Mouse (Mus musculus): ENCODE measurements around the gene 4921517D22Rik. TPM values are rescaled to one million over a fixed set of nuclear protein-coding genes. Genes with fewer than 3 reads are reported as not detected.
A peak's percentile ranks its signal among the peaks of the same experiment; 100 is the strongest.
"Not testable (repeated sequence)": the region's sequence is repeated elsewhere in the genome, so short reads cannot be mapped to it uniquely, and the experiment has no call there.

The 4921517D22Rik gene
- polyA plus RNA-seq, 1 experiment from 2014 or later = not detected

DNA sequence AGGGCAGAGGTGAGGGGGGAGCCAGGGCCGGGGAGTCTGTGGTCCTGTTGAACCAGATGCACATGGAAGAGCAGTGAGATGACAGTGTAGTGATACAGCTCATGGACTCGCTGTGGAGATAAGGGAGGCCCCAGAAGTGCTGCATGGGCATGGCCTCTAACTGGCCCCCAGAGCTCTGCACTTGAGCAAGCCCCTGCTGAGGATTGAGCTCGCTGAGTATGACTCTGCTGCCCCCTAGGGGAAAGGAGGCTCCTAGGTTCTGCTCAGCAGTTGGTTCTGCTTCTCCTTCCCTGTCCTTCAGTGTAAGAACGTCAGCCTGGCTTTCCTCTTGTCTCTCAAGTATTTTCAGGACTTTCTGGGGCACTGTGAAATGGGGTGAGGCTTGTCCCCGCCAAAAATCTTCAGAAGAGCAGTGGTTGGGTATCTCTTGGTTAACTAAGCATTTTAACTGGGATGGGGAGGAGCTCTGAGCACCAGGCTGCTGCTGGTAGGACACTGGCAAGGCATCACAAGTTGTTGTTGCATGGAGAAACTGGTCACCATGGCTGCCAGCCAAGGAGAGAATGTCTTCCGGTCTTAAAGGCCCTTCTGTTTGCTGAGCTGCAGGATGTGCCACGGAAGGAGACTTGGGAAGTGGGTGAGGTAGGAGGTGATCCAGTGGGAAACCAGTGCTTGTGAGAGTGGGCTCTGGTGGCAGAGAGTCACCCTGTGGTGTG is 34.6 kb upstream of the 4921517D22Rik start:
- no peak overlapping the region for H3K9ac ChIP-seq
- WGBS = 25% methylated on average over 7 of the region's 7 CpGs
- no peaks in the 10 kb centered on the region for H3K4me1 ChIP-seq (replicated peaks; ENCODE audit: control insufficient read depth, insufficient read depth, low read length)
- peak; percentile 77; the same call in 1 of the 2 replicates for ATAC-seq (ENCODE audit: low FRiP score)
- H3K27ac ChIP-seq = no peak overlapping the region
- no peak overlapping the region for H3K4me2 ChIP-seq (replicated peaks)
- H3K9me3 ChIP-seq (ENCODE audit: control insufficient read depth, low read length) = no peaks in the 10 kb centered on the region
- H3K36me3 ChIP-seq (replicated peaks; ENCODE audit: control insufficient read depth, insufficient read depth) = no peaks in the 10 kb centered on the region
- DNase-seq (ENCODE audit: low spot score) = peak; percentile 86
- no peaks in the 10 kb centered on the region for H3K27me3 ChIP-seq (ENCODE audit: control insufficient read depth, insufficient read depth, low read length)
- no peak overlapping the region for H3K4me3 ChIP-seq (replicated peaks; ENCODE audit: low read length)

DNA sequence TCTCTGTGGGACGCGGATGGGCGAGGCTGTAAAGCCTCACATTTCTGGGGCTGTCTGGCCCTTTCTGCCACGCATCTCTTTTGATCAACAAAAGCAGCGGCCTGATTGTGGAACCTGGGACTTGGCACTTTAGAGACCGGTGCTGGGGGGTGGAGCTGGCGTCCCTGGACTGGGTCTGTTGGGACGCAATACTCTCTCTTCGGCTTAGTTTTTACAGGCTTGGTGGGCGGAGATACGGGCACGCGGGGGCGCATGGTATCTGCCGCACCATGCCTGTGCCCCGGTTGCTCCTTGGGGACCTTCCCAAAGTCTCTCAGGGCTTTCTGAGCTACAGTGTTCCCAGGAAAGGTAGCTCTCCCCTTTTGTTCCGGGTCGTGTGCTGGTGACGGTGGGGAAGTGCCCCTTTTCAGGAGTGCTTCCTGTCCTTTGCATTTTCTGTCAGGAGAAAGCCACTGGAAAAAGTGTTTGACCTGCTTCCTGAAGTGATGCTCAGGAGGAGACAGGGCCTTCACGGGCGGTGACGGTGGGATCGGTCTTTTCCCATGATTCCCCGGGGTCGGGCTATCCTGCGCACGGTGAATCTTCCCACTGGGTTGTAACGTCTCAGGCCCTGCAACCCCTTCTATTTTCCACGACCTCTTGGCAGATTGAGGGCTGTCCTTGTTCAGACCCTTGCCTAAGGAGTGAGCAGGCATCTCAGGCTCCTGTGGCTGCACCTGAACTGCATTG is 32.4 kb upstream of the 4921517D22Rik start:
- no peak for DNase-seq (ENCODE audit: low spot score)

DNA sequence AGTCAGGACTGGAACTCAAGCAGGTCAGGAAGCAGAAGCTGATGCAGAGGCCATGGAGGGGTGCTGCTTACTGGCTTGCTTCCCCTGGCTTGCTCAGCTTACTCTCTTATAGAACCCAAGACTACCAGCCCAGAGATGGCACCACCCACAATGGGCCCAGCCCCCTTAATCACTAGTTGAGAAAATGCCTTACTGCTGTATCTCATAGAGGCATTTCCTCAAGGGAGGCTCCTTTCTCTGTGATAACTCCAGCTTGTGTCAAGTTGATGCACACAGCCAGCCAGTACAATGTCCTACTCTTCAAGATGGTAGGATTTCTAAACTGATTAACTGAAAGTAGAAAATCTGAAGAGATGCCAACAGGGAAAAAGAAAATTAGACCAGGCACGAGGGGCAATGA is 28.2 kb upstream of the 4921517D22Rik start:
- H3K36me3 ChIP-seq (replicated peaks; ENCODE audit: control insufficient read depth, insufficient read depth); DNase-seq (ENCODE audit: low spot score); H3K4me2 ChIP-seq (replicated peaks); H3K9ac ChIP-seq; H3K4me3 ChIP-seq (replicated peaks; ENCODE audit: low read length); H3K27me3 ChIP-seq (ENCODE audit: control insufficient read depth, insufficient read depth, low read length); H3K4me1 ChIP-seq (replicated peaks; ENCODE audit: control insufficient read depth, insufficient read depth, low read length); ATAC-seq (ENCODE audit: low FRiP score); H3K27ac ChIP-seq; H3K9me3 ChIP-seq (ENCODE audit: control insufficient read depth, low read length): not testable (repeated sequence)
- WGBS = 90% methylated on average over 1 of the region's 1 CpGs

More for the DNA sequence above, 32.4 kb upstream of the 4921517D22Rik start:
- no peak overlapping the region for H3K27ac ChIP-seq
- no peaks in the 10 kb centered on the region for H3K27me3 ChIP-seq (ENCODE audit: control insufficient read depth, insufficient read depth, low read length)
- H3K9ac ChIP-seq = peak overlapping the region; percentile 12; the same call in 1 of the 2 replicates
- H3K36me3 ChIP-seq (replicated peaks; ENCODE audit: control insufficient read depth, insufficient read depth) = no peaks in the 10 kb centered on the region
- WGBS = 35% methylated on average over 29 of the region's 29 CpGs
- peak overlapping the region; percentile 31 for H3K4me2 ChIP-seq (replicated peaks)
- H3K4me1 ChIP-seq (replicated peaks; ENCODE audit: control insufficient read depth, insufficient read depth, low read length) = no peaks in the 10 kb centered on the region
- H3K4me3 ChIP-seq (replicated peaks; ENCODE audit: low read length) = no peak overlapping the region
- H3K9me3 ChIP-seq (ENCODE audit: control insufficient read depth, low read length) = no peaks in the 10 kb centered on the region
- ATAC-seq (ENCODE audit: low FRiP score) = no peak

DNA sequence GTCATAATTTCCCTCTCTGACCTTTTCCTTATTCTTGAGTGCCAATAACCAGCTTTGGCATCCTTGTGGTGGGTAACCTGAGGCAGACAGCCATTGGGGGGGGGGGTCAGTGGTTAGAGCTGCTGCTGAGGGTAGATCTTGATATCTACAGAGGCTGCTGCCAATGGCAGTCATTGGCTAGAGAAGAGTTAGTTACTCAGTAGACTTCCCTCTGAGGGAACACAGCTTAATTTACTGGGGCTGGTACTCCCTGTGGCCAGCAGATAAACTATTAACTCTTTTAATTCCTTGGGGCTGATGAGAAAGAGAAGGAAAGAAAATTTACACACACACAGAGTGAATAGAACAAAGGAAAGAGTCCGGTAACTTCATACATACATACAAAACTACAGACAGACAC is 25.6 kb upstream of the 4921517D22Rik start:
- Histone ChIP-seq H3K36me3 (replicated peaks; ENCODE audit: control insufficient read depth, insufficient read depth) (no peaks in the 10 kb centered on the region), H3K4me3 (replicated peaks; ENCODE audit: low read length) (no peak overlapping the region), H3K27ac (no peak overlapping the region), H3K4me2 (replicated peaks) (no peak overlapping the region), H3K4me1 (replicated peaks; ENCODE audit: control insufficient read depth, insufficient read depth, low read length) (no peaks in the 10 kb centered on the region; the same call in 1 of the 2 replicates), H3K9ac (no peak overlapping the region), H3K9me3 (ENCODE audit: control insufficient read depth, low read length) (no peaks in the 10 kb centered on the region), H3K27me3 (ENCODE audit: control insufficient read depth, insufficient read depth, low read length) (no peaks in the 10 kb centered on the region)
- WGBS = 76% methylated on average over 1 of the region's 1 CpGs
- DNase-seq (ENCODE audit: low spot score) = no peak
- ATAC-seq (ENCODE audit: low FRiP score) = no peak

DNA sequence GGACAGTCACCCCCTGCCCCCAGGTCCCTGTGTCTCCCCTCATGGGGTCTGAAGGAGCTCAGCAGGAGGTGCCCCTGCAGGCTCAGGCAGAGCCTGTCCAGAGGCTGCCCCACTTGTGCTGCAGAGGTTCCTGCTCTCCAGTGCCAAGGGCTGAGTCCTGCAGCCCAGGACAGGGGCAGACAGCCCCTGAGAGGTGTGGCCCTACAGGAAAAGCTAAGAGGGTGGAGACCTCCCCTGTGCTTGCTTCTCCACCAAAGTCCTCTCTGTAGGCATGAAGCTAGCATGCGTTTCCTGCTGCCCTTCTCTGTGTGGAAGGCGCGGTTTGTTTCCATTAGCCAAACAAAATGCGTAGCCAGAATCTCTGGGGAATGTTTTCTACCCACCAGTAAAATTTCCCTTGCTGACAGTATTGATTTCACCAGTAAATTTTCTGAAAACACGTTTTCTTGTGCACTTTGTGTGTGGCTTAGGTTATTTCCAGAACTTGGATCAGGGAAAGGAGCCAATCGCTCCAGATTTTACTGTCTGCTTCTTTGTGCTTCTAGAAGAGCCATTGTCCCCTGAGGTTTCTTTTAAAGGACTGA is 25.0 kb upstream of the 4921517D22Rik start:
- H3K4me1 ChIP-seq (replicated peaks; ENCODE audit: control insufficient read depth, insufficient read depth, low read length); H3K27me3 ChIP-seq (ENCODE audit: control insufficient read depth, insufficient read depth, low read length); H3K4me3 ChIP-seq (replicated peaks; ENCODE audit: low read length); H3K9ac ChIP-seq; H3K27ac ChIP-seq; H3K4me2 ChIP-seq (replicated peaks); H3K36me3 ChIP-seq (replicated peaks; ENCODE audit: control insufficient read depth, insufficient read depth); ATAC-seq (ENCODE audit: low FRiP score); H3K9me3 ChIP-seq (ENCODE audit: control insufficient read depth, low read length): not testable (repeated sequence)
- 30% methylated on average over 6 of the region's 6 CpGs for WGBS
- peak; percentile 28 for DNase-seq (ENCODE audit: low spot score)

DNA sequence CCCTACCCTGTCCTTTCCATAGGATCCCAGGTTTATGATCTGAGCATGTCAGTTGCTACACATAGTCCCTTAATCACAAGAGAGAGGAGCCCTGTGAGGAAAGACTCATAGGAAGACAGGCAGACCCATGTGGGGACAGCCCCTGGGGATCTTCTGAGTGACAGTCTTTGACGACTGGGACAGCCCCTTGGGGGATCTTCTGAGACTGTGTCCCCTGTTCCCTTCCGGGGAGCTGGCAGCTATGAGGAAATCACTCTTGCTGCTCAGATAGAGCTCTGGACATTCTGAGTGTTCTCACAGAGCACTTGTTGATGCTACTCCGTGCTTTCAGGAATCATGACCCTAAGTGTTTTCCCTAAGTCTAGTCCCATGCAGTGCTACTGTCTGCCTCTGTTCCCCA is 19.8 kb upstream of the 4921517D22Rik start:
- Histone ChIP-seq H3K4me3 (replicated peaks; ENCODE audit: low read length) (no peak overlapping the region), H3K36me3 (replicated peaks; ENCODE audit: control insufficient read depth, insufficient read depth) (no peaks in the 10 kb centered on the region), H3K9ac (no peak overlapping the region), H3K27me3 (ENCODE audit: control insufficient read depth, insufficient read depth, low read length) (no peaks in the 10 kb centered on the region), H3K4me2 (replicated peaks) (no peak overlapping the region), H3K4me1 (replicated peaks; ENCODE audit: control insufficient read depth, insufficient read depth, low read length) (no peaks in the 10 kb centered on the region), H3K27ac (no peak overlapping the region), H3K9me3 (ENCODE audit: control insufficient read depth, low read length) (no peaks in the 10 kb centered on the region)
- no peak for DNase-seq (ENCODE audit: low spot score)
- 41% methylated on average over 3 of the region's 3 CpGs for WGBS
- ATAC-seq (ENCODE audit: low FRiP score) = no peak

DNA sequence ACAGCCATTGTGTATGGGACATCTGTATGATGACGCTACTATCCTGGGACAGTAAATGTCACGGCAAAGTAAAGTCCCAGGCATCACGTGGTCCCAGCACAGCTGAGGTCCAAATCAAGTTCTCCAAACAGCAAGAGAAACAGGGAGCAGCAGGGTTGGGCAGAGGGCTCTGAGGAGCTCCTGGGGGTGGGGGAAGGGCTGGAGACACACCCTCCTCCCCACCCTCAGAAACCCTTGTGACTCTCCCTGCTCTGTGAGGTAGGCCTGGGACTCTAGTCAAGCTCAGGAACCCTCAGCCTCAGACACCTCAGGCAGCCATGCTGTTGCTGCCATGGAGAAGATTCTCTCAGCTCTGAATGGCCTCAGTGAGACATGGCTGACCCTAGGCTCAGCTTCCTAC is 18.1 kb upstream of the 4921517D22Rik start, which contains the start of gene Spata31d1b:
TSS of gene Spata31d1b (plus strand) at position 301 of the 400 bp plus-strand sequence.
- not testable (repeated sequence) for H3K27ac ChIP-seq; ATAC-seq (ENCODE audit: low FRiP score); H3K9me3 ChIP-seq (ENCODE audit: control insufficient read depth, low read length); DNase-seq (ENCODE audit: low spot score); H3K27me3 ChIP-seq (ENCODE audit: control insufficient read depth, insufficient read depth, low read length); H3K9ac ChIP-seq; H3K4me3 ChIP-seq (replicated peaks; ENCODE audit: low read length); H3K4me2 ChIP-seq (replicated peaks); H3K4me1 ChIP-seq (replicated peaks; ENCODE audit: control insufficient read depth, insufficient read depth, low read length); H3K36me3 ChIP-seq (replicated peaks; ENCODE audit: control insufficient read depth, insufficient read depth)
- WGBS = 72% methylated on average over 3 of the region's 3 CpGs

DNA sequence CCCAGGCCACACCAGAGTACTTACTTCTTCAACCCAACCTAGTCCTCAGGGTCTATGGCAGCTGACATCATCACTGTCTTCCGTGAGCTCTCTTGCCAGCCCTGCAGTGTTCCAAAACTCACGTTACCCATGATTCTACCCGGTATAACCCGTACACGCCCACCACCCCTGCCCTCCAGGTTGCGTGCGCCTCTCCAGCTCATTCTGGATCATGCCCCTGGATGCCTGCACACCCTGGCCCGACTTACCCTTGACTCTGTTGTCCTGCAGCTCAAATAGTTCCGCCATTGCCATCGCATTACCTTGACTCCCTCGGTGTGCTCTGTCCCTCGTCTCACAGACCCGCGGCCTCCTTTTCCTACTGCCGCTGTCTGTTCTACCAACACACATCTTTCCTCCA is 16.3 kb upstream of the 4921517D22Rik start, which contains the start of gene Spata31d1a:
TSS of gene Spata31d1a (minus strand) at position 101 of the 400 bp plus-strand sequence.
- no peak for DNase-seq (ENCODE audit: low spot score)
- Histone ChIP-seq H3K27ac (no peak within 1 kb of the TSS), H3K9me3 (ENCODE audit: control insufficient read depth, low read length) (no peaks in the 10 kb centered on the region), H3K4me1 (replicated peaks; ENCODE audit: control insufficient read depth, insufficient read depth, low read length) (no peaks in the 10 kb centered on the region), H3K27me3 (ENCODE audit: control insufficient read depth, insufficient read depth, low read length) (no peaks in the 10 kb centered on the region), H3K4me2 (replicated peaks) (no peak within 1 kb of the TSS), H3K9ac (no peak within 1 kb of the TSS), H3K36me3 (replicated peaks; ENCODE audit: control insufficient read depth, insufficient read depth) (no peaks in the 10 kb centered on the region), H3K4me3 (replicated peaks; ENCODE audit: low read length) (no peak within 1 kb of the TSS)
- 94% methylated on average over 15 of the region's 15 CpGs for WGBS
- ATAC-seq (ENCODE audit: low FRiP score) = no peak

DNA sequence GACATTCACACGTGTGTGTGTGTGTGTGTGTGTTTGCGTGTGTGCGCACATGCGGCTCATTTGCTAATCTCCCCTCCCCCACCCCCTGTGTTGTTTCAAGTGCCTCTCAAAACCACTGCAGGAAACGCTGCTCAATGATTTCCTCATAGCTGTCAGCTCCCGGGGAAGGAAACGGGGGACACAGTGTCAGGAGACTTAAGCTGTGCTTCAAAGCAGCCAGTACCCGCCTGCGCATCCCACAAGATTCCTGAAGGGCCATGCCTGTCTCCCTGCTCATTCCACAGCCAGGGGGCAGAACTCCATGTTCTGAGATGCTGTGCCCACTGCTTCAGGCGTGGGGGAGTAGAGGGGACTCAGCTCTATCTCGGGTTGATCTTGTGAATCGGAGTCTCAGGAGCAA is 10.7 kb upstream of the 4921517D22Rik start:
- 61% methylated on average over 12 of the region's 12 CpGs for WGBS
- H3K9ac ChIP-seq = no peak overlapping the region
- no peaks in the 10 kb centered on the region for H3K4me1 ChIP-seq (replicated peaks; ENCODE audit: control insufficient read depth, insufficient read depth, low read length)
- H3K27me3 ChIP-seq (ENCODE audit: control insufficient read depth, insufficient read depth, low read length) = no peaks in the 10 kb centered on the region
- H3K4me2 ChIP-seq (replicated peaks) = no peak overlapping the region
- H3K27ac ChIP-seq = no peak overlapping the region
- no peaks in the 10 kb centered on the region for H3K36me3 ChIP-seq (replicated peaks; ENCODE audit: control insufficient read depth, insufficient read depth)
- no peaks in the 10 kb centered on the region for H3K9me3 ChIP-seq (ENCODE audit: control insufficient read depth, low read length)
- no peak overlapping the region for H3K4me3 ChIP-seq (replicated peaks; ENCODE audit: low read length)
- ATAC-seq (ENCODE audit: low FRiP score) = no peak
- no peak for DNase-seq (ENCODE audit: low spot score)

All from hindbrain, embryonic 14.5 days (tissue).